Mouse (Mus musculus) hindbrain, embryonic 11.5 days (tissue): ENCODE data around the gene Umad1. TPM values are rescaled to one million over a fixed set of nuclear protein-coding genes. Genes with fewer than 3 reads are reported as not detected.

ENCODE experiments used
- ATAC-seq: fragments of 200-750 bp; cut with Nextera tagmentation; 2 replicates; pipeline ENCODE4 v1.8.0; 2017; ENCODE audit warnings: mild to moderate bottlenecking, moderate TSS enrichment, moderate library complexity; ENCODE audit not compliant: low FRiP score
- DNase-seq: peaks from one replicate; pipeline ENCODE4 v3.0.0-alpha.2; 2015; ENCODE audit warnings: low spot score
- H3K27ac ChIP-seq: fragments of 300-500 bp; sonication (generic); 2 replicates; pipeline ENCODE4 v1.5.1; 2014; ENCODE audit warnings: mild to moderate bottlenecking, low read depth, low read length
- H3K27me3 ChIP-seq: fragments of 300-500 bp; sonication (generic); 2 replicates; pipeline ENCODE4 v1.6.1; 2014; ENCODE audit warnings: mild to moderate bottlenecking, low read length, moderate library complexity, mixed read lengths; ENCODE audit not compliant: control insufficient read depth, insufficient read depth
- H3K36me3 ChIP-seq: fragments of 300-500 bp; sonication (generic); 2 replicates; pipeline ENCODE4 v1.6.1; 2014; ENCODE audit warnings: mild to moderate bottlenecking, low read length, moderate library complexity, mixed read lengths; ENCODE audit not compliant: control insufficient read depth, insufficient read depth
- H3K4me1 ChIP-seq: fragments of 300-500 bp; sonication (generic); replicated peaks from 2 replicates; pipeline ENCODE4 v1.6.1; 2014; ENCODE audit warnings: low read length, mixed read lengths; ENCODE audit not compliant: control insufficient read depth, insufficient read depth
- H3K4me2 ChIP-seq: fragments of 300-500 bp; sonication (generic); replicated peaks from 2 replicates; pipeline ENCODE4 v1.6.1; 2014; ENCODE audit warnings: mild to moderate bottlenecking, low read depth, low read length
- H3K4me3 ChIP-seq: fragments of 300-500 bp; sonication (generic); 2 replicates; pipeline ENCODE4 v1.5.1; 2014; ENCODE audit warnings: low read depth, low read length
- H3K9ac ChIP-seq: fragments of 300-500 bp; sonication (generic); 2 replicates; pipeline ENCODE4 v1.6.1; 2014; ENCODE audit warnings: low read depth, low read length
- H3K9me3 ChIP-seq: fragments of 300-500 bp; sonication (generic); 2 replicates; pipeline ENCODE4 v1.6.1; 2016; ENCODE audit warnings: low read length; ENCODE audit not compliant: control insufficient read depth
- WGBS: fragments of 180-500 bp; shearing (Covaris S2); extraction: QIAGEN DNeasy Blood & Tissue Kit; methylation state at CpG from one replicate; pipeline ENCODE4 v1.1.7; 2014; 5-methylcytosine and 5-hydroxymethylcytosine counted together
- polyA plus RNA-seq: library from polyadenylated mRNA; unstranded; fragments of >200 nt; fragmentation: Nextera tagmentation; extraction: Ambion mirVana; gene quantifications from 2 replicates; pipeline ENCODE4 v1.2.1, GENCODE M21; 2014

The Umad1 gene
- polyA plus RNA-seq, 1 experiment from 2014 or later, result 28.8 TPM

GRCm38 (mm10) chr6:8408332-8408731 lies 149.2 kb downstream of the Umad1 start:
- Histone ChIP-seq H3K9ac (no peak overlapping the region), H3K4me2 (no peak overlapping the region), H3K27ac (no peak overlapping the region), H3K36me3 (no peaks in the 10 kb centered on the region), H3K27me3 (no peaks in the 10 kb centered on the region), H3K9me3 (no peaks in the 10 kb centered on the region), H3K4me3 (no peak overlapping the region), H3K4me1 (no peaks in the 10 kb centered on the region)
- DNase-seq, result no peak
- 94% methylated on average over 2 of the region's 2 CpGs for WGBS
- ATAC-seq, result no peak

- no peak overlapping the region for H3K4me2 ChIP-seq
- H3K27ac ChIP-seq, result no peak overlapping the region
- ATAC-seq (no peak), DNase-seq (no peak)
- H3K9me3 ChIP-seq, result no peaks in the 10 kb centered on the region
- H3K27me3 ChIP-seq, result no peaks in the 10 kb centered on the region
- H3K9ac ChIP-seq, result no peak overlapping the region
- H3K4me1 ChIP-seq, result no peaks in the 10 kb centered on the region
- H3K36me3 ChIP-seq, result no peaks in the 10 kb centered on the region
- 92% methylated on average over 4 of the region's 4 CpGs for WGBS
- no peak overlapping the region for H3K4me3 ChIP-seq
Observed at GRCm38 (mm10) chr6:8409865-8410264, 150.8 kb downstream of the Umad1 start.

DNA sequence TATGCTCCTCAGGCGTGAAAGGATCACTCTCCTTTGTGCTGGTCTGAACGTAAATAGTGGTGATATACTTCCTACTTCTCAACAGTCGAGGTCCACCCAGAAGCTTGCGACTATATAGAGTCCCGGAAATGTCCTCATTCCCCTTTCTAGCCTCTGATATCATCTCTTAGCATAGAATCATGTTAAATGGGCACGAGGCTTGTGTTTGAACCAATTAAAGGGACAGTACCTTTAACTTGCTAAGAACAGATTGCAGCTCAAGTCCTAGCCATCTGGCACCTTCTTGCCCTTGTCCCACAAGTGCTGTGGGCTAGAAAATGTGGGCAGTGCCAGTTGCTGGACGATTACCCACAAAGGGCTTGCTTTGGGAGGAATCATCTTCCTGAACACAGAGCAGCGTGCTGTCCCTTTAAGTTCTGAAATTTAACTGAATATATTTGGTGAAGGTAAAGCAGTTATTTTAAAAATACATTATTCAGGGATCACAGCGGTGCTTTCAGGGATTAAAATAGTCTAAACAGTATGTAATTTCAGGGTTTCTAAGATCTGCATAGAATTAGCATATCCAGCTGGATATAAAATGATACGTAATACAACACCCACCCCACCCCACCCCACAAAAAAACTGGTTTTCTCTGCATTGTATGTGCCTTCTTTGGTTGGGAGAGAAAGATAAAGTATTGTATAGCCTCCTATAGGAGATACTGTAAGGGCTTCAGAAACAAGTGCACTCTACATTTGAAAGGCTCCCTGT lies 153.9 kb downstream of the Umad1 start:
- Histone ChIP-seq H3K4me1 (no peaks in the 10 kb centered on the region), H3K36me3 (no peaks in the 10 kb centered on the region), H3K9ac (no peak overlapping the region), H3K9me3 (no peaks in the 10 kb centered on the region), H3K27me3 (no peaks in the 10 kb centered on the region), H3K4me3 (no peak overlapping the region), H3K4me2 (no peak overlapping the region), H3K27ac (no peak overlapping the region)
- WGBS, result 76% methylated on average over 10 of the region's 10 CpGs
- DNase-seq (no peak), ATAC-seq (no peak)

- WGBS, result 63% methylated on average over 9 of the region's 9 CpGs
- H3K27me3 ChIP-seq, result no peaks in the 10 kb centered on the region
- H3K4me1 ChIP-seq, result no peaks in the 10 kb centered on the region
- no peaks in the 10 kb centered on the region for H3K9me3 ChIP-seq
- no peak overlapping the region for H3K9ac ChIP-seq
- no peak overlapping the region for H3K27ac ChIP-seq
- H3K4me2 ChIP-seq, result no peak overlapping the region
- DNase-seq, result no peak
- H3K4me3 ChIP-seq, result no peak overlapping the region
- ATAC-seq, result no peak
- no peaks in the 10 kb centered on the region for H3K36me3 ChIP-seq
Observed at GRCm38 (mm10) chr6:8414020-8414419, 154.9 kb downstream of the Umad1 start.

DNA sequence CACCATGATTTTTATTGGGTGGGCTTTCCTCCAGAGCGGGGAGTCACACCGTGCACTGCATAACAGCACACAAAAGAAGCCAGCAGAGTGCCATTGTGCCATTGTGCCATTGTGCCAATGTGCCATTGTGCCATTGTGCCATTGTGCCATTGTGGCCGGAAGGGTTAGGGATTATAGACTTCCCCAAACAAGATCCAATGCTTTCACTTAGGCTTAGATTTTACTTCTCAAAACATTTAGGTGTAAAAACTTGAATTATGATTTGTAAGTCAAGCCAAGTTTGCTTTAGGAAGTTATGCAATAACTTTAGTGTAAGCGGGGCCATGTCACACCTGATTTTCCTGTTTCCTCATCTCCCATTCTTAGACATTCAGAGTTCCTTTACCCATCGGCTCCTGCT lies 156.7 kb downstream of the Umad1 start:
- Histone ChIP-seq H3K4me1 (no peaks in the 10 kb centered on the region), H3K4me2 (no peak overlapping the region), H3K27me3 (no peaks in the 10 kb centered on the region), H3K9ac (no peak overlapping the region), H3K27ac (no peak overlapping the region), H3K9me3 (no peaks in the 10 kb centered on the region), H3K4me3 (no peak overlapping the region), H3K36me3 (no peaks in the 10 kb centered on the region)
- 68% methylated on average over 5 of the region's 5 CpGs for WGBS
- DNase-seq (no peak), ATAC-seq (no peak)

DNA sequence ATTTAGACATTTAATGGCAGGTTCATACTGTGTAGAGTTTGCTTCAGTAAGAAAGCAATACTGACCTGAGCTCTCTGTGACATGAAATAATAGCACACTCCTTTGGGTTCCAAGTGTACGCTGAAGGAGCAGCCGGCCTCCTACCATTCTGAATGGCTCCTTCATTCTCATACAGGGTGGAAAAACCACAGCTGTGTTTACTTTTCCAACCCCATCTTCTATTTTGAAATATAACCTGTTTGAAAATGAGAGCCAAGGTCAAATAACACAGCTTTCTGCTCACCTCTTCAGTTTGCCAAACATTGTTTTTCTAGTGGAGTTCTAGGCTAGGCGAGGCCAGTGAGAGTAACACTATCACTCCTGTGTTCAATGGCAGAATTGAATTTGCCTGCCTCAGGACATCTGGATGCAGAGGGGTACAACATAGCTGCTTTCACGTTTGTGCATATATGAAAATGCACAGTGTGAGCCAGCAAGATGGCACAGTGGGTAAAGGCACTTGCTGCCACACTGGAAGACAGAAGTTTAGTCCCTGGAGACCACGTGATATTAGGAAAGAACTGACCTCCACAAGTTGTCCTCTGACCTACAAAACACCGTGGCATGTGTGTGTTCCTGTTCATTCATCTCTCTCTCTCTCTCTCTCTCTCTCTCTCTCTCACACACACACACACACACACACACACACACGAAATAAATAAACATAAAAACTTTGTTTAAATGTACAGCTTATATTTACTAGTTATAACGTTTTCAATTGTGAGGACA lies 157.9 kb downstream of the Umad1 start:
- H3K4me3 ChIP-seq, result no peak overlapping the region
- no peaks in the 10 kb centered on the region for H3K4me1 ChIP-seq
- no peak overlapping the region for H3K9ac ChIP-seq
- ATAC-seq, result no peak
- no peaks in the 10 kb centered on the region for H3K9me3 ChIP-seq
- H3K27ac ChIP-seq, result no peak overlapping the region
- WGBS, result 69% methylated on average over 8 of the region's 8 CpGs
- no peaks in the 10 kb centered on the region for H3K27me3 ChIP-seq
- no peaks in the 10 kb centered on the region for H3K36me3 ChIP-seq
- no peak for DNase-seq
- H3K4me2 ChIP-seq, result no peak overlapping the region

GRCm38 (mm10) chr6:8419485-8420186 lies 160.5 kb downstream of the Umad1 start:
- DNase-seq, result no peak
- Histone ChIP-seq H3K27me3 (no peaks in the 10 kb centered on the region), H3K9ac (no peak overlapping the region), H3K36me3 (no peaks in the 10 kb centered on the region), H3K4me2 (no peak overlapping the region), H3K27ac (no peak overlapping the region), H3K9me3 (no peaks in the 10 kb centered on the region), H3K4me3 (no peak overlapping the region), H3K4me1 (no peaks in the 10 kb centered on the region)
- WGBS, result 61% methylated on average over 4 of the region's 4 CpGs
- ATAC-seq, result no peak

DNA sequence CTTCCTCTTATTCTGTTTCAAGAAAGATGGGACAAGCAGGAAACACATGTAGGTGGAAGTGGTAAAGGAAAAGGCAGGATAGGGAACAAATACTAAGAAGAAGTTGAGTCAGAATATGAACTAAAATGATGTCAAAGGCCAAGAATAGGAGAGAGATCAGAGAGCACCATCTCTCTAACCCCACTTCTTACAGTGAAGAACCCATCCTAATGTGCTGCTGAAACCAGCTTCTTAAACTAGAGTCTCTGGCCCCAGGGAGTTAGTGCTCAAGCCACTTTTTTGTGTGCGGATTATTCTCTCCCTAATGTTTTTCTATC lies 161.1 kb downstream of the Umad1 start:
- no peak overlapping the region for H3K9ac ChIP-seq
- H3K27me3 ChIP-seq, result no peaks in the 10 kb centered on the region
- no peaks in the 10 kb centered on the region for H3K36me3 ChIP-seq
- H3K4me3 ChIP-seq, result no peak overlapping the region
- H3K27ac ChIP-seq, result no peak overlapping the region
- ATAC-seq (no peak), DNase-seq (no peak)
- 77% methylated on average over 1 of the region's 1 CpGs for WGBS
- no peaks in the 10 kb centered on the region for H3K9me3 ChIP-seq
- no peaks in the 10 kb centered on the region for H3K4me1 ChIP-seq
- H3K4me2 ChIP-seq, result no peak overlapping the region
